Mouse (Mus musculus) bone marrow, adult 2 months (tissue): ENCODE results near the gene Csk.

ENCODE experiments used
- CTCF ChIP-seq: fragments of 200-500 bp; IDR thresholded peaks from 2 replicates; pipeline ENCODE4 v1.5.1; 2011; ENCODE audit warnings: low read length, control low read depth; ENCODE audit not compliant: control insufficient read depth, insufficient read depth
- POLR2A ChIP-seq: fragments of 200-500 bp; IDR thresholded peaks from 2 replicates; pipeline ENCODE4 v1.6.1; 2011; ENCODE audit warnings: low read depth, mild to moderate bottlenecking, control low read depth, low read length, borderline replicate concordance; ENCODE audit not compliant: control insufficient read depth

- no peak for TF ChIP-seq CTCF
- no peak for TF ChIP-seq POLR2A
These were observed 26.2 kb downstream of the Csk start for GRCm38 (mm10) chr9:57627191-57627590.
